Mouse (Mus musculus) hindlimb bud, embryonic 11.5 days (tissue): ENCODE measurements around the gene Dnajb5.

Experiments used
- DNase-seq: peaks from one replicate; pipeline ENCODE4 v3.0.0-alpha.2; 2012; ENCODE audit warnings: low read depth, low spot score; ENCODE audit errors: extremely low spot score

The Dnajb5 gene

GRCm38 (mm10) chr4:42943341-42943740 lies 6.3 kb upstream of the Dnajb5 start:
- no peak for DNase-seq

- DNase-seq: no peak
Measured at GRCm38 (mm10) chr4:42944185-42944584, 5.4 kb upstream of the Dnajb5 start.

- no peak for DNase-seq
Measured at GRCm38 (mm10) chr4:42945043-42945442, 4.6 kb upstream of the Dnajb5 start.

- no peak for DNase-seq
Measured at GRCm38 (mm10) chr4:42945445-42945844, 4.2 kb upstream of the Dnajb5 start.

- DNase-seq: no peak
Measured at GRCm38 (mm10) chr4:42945952-42946351, 3.7 kb upstream of the Dnajb5 start.

- no peak for DNase-seq
Measured at GRCm38 (mm10) chr4:42946733-42947290, 2.8 kb upstream of the Dnajb5 start.

GRCm38 (mm10) chr4:42948527-42948926 lies 1.1 kb upstream of the Dnajb5 start:
- no peak for DNase-seq

GRCm38 (mm10) chr4:42949051-42949675 lies 451 bp upstream of the Dnajb5 start:
- no peak for DNase-seq

- no peak for DNase-seq
Measured at GRCm38 (mm10) chr4:42950065-42950558, 498 bp downstream of the Dnajb5 start.

- DNase-seq: no peak
Measured at GRCm38 (mm10) chr4:42951206-42952195, 1.9 kb downstream of the Dnajb5 start.

GRCm38 (mm10) chr4:42952563-42952962 lies 2.9 kb downstream of the Dnajb5 start:
- no peak for DNase-seq

GRCm38 (mm10) chr4:42953435-42954094 lies 4.0 kb downstream of the Dnajb5 start:
- DNase-seq: no peak

- no peak for DNase-seq
Measured at GRCm38 (mm10) chr4:42954297-42954696, 4.7 kb downstream of the Dnajb5 start.

- no peak for DNase-seq
Measured at GRCm38 (mm10) chr4:42955200-42955599, 5.6 kb downstream of the Dnajb5 start.

- DNase-seq: no peak
Measured at GRCm38 (mm10) chr4:42956581-42956980, 7.0 kb downstream of the Dnajb5 start.

- no peak for DNase-seq
Measured at GRCm38 (mm10) chr4:42957306-42957705, 7.7 kb downstream of the Dnajb5 start.

- DNase-seq: no peak
Measured at GRCm38 (mm10) chr4:42957979-42958378, 8.4 kb downstream of the Dnajb5 start.

- no peak for DNase-seq
Measured at GRCm38 (mm10) chr4:42958942-42959341, 9.3 kb downstream of the Dnajb5 start.

GRCm38 (mm10) chr4:42959382-42959781 lies 9.8 kb downstream of the Dnajb5 start:
- no peak for DNase-seq

GRCm38 (mm10) chr4:42961592-42961991 lies 12.0 kb downstream of the Dnajb5 start:
- no peak for DNase-seq

- DNase-seq: no peak
Measured at GRCm38 (mm10) chr4:42963480-42963879, 13.9 kb downstream of the Dnajb5 start.
